Mouse (Mus musculus): ENCODE measurements around the gene Trio.
A peak's percentile ranks its signal among the peaks of the same experiment; 100 is the strongest.

The Trio gene

DNA sequence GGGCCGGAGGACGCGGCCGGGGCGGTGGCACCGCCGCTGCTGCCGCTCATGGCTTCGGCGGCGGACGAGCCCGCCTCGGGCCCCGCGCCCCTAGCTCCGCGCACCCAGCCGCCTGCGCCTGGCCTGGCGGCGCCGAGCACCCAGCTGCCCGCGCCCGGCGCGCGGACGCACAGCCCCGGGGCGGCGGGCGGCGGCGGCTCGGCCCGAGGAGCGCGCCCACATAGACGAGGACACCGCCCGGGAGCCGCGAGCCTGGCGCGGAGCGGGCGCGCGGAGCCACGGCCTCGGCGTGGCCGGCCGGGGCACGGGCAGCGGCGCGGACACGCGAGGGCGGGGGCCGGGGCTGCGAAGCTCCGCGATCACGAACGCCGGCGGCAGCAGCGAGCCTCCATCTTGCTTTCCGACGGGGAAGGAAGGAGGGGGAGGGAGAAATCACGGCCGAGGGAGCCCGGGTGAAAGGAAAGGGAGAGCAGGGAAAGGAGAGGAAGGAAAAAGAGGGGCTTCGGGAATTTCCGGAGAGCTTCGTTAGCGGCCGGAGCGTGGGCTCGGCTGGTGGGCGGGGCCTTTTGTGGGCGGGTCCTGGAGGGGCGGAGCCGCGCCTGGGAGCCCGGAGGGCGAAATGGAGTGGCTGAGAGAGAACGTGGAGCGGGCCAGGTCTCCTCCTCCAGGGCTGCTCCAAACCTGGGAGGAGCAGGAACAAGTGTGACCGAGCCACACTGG is at the start of gene Trio:
Gene Trio (minus strand): TSS at position 402 of the 720 bp plus-strand sequence.
- peak; percentile 96 for DNase-seq (ENCODE audit: low read depth, low spot score)

DNA sequence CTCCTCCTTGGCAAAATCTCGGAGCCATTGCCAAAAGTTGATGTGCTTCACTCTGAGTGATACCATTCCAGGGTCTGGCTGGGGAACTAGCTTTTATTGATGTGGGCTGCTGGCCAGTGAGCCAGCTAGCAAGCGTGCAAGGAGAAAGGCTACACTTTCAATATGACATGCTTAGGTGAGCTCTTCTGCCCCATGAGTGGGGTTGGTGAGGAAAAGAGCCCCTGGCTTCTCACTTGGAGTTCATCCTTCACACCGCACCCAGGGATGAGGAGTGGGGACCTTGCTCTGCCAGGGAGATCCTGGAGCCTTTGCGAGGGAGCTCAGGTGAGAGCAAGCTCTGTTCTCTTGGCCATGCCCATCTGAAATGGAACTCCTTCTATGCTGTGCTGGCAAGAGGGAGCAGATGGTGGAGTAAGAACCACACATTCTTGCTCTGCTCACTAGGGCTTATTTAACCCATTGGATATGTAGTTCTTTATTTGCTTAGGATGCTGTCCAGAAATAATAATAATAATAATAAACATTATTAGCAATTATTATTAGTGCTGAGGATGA is 48.8 kb upstream of the Trio start:
- no peak for DNase-seq (ENCODE audit: low read depth, low spot score)

DNA sequence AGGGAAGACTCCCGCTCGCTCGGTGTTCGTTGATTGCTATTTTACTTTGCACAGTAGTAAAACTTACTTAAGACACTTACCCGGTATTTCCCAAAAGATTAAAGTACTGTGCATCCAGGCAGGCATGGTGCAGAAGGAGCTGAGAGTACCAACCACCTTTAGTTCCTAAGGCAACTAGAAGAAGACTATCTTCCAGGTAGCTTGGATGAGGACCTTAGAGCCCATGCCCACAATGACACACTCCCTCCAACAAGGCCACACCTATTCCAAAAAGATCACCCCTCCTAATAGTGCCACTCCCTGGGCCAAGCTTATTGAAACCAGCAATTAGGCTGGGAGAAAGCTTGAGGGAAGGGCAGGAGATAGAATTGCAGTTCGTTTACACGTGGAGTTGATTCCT is 46.0 kb upstream of the Trio start:
- no peak for DNase-seq (ENCODE audit: low read depth, low spot score)

DNA sequence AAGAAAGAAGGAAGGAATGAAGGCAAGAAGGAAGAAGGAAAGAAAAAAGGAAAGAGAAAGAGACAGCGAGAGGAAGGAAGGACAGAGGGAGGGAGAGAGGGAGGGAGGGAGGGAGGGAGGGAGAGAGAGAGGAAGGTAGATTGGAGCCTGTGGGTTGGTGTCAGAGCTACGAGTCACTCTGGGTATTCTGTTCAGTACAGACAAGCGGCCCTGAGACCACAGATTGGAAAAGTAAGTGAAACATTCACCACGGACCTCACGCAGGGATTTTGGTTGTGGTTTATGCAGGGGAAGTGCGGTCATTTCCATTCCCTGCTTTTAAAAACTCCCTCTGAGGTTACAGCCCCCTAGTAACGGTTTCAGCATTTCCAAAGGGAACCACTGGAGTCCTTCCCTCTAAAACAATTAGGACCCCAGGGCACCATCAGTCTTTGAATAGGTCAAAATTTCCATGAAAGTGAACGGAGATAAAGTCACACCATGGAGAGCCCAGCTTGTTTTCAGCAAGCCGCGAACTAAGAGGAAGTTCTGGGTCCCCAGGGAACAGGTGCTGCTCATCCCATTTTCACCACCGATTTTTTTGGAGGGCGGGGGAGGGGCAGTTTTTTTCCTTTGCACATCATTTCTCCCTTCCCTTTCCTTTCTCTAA is 45.2 kb upstream of the Trio start:
- peak; percentile 18 for DNase-seq (ENCODE audit: low read depth, low spot score)

DNA sequence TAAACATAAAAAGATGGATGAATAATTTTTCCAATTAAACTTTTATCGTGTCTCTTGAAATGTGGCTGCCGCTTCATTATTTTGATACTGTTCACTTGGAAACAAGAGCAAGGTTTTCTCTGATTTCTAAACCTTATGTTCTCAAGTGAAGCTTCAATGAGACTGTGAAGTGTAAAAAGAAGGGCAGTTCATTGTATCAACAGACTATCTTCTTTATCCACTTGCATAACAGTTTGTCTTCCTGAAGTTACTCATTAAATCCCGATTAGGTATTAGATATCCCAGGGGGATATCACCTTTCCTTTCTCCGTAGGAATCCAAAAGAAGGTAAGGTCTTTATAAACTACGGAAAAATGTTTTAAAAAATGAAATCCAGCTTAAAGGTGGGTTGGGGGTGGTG is 44.6 kb upstream of the Trio start:
- DNase-seq (ENCODE audit: low read depth, low spot score), result no peak

DNA sequence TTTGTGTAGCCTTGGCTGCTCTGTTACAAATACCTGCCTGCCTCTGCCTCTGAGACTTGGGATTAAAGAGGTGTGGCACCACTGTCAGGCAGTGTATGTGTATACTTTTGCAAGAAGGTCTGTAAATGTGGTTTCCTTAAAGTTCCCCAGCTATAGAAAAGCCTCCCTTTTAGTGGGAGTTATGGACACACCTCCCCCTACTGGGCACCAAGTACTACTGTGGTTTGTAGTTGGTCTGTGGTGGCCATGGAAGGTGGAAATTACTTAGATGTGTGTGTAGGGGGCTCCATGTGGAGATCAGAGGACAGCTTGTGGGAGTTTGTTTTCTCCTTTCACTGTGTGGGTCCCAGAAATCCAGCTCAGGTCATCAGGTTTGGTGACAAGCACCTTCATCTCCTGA is 41.7 kb upstream of the Trio start:
- DNase-seq (ENCODE audit: low read depth, low spot score), result peak; percentile 41

DNA sequence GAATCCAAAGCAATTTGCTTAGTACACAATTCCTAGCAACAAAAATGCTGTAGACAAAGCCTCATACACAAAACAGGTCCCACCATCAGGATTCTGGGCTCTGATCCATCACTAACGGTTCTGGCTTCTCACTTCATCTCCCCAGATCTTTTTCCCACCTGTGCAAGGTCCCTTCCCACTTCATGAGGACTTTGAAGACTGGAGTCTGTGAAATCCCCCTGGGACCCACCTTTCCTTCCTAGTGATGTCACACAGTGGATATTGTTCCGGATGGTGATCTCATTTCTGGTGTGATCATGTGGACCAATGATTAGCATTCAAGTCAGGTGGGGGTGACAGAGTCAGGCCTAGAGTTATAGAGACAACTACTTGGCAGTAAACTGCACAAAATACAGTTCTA is 40.8 kb upstream of the Trio start:
- no peak for DNase-seq (ENCODE audit: low read depth, low spot score)

DNA sequence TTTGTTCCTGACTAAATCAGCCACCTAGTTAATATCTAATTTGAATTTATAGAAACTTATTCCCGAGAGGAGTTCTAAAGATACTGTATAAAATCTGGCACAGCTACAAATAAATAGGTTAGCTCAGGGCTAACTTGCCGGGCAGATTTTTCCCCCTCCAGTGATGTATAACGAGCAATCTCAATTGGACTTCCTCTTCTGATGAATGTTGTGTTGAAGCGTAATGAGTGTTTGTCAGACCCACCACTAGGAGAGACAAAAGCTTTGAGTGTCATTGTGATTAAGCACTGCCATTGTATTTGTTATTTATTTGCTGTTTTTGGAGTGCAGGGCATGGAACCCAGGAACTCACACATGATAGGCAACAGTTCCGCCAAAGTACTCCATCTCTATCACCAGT is 39.9 kb upstream of the Trio start:
- DNase-seq (ENCODE audit: low read depth, low spot score), result no peak

DNA sequence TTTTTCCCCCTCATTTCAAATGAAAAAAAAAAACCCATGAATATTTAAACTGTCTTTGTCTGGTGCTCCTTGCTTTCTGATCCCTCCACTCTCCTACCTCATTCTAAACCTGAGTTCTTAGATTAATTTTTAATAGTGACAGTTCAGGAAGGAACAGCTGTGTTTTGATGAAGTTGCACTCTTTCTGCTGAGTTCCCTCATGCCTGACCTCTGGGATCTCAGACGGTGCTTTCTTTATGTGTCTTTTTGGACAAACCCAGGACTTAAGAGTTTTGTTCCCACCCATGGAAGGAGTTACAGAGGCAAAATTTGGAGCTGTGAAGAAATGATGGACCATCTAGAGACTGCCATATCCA is 39.1 kb upstream of the Trio start:
- no peak for DNase-seq (ENCODE audit: low read depth, low spot score)

DNA sequence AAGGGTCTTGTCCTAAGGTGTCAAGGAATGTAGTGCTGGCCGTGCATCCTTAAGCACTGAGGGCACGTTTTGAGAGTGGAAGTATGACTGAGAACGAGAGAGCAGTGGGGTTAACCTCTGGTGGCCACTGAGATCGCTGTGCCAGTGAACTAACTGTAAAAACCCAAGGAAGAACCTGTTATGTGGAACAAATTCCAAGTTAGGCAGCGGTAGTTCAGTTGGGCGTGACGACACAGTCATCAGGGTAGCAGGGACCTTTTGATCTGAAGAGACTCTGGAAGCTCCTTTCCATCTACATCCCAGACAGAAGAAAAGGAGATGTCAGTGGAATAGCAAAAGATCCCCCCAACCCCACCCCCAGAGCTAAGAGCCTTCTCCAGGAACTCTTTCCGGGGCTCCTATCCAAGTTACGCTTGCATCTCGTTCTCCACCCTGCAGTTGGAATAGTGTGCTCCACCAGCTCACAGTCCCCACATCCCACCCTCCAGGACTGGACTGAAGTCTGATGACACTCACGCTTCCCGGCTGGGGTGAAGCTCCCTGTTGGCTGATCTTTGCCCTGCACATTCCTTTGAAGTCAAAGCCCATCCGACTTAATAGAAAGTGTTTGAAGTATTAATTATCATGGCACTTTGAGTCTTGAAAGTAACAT is 38.6 kb upstream of the Trio start:
- no peak for DNase-seq (ENCODE audit: low read depth, low spot score)

DNA sequence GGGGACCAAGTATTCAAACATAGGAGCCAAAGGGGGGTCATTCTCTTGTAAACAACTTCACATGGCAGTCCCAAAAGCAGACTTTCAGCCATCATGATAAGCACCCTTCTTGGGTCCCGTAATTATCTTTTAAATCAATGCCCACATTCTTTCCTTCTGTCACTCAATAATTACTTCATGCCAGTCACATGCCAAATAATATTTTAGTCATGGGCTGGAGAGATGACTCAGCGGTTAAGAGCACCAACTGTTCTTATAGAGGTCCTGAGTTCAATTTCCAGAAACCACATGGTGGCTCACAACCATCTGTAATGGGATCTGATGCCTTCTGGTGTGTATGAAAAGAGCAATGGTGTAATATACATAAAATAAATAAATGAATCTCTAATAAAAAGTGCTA is 37.8 kb upstream of the Trio start:
- peak; percentile 13 for DNase-seq (ENCODE audit: low read depth, low spot score)

DNA sequence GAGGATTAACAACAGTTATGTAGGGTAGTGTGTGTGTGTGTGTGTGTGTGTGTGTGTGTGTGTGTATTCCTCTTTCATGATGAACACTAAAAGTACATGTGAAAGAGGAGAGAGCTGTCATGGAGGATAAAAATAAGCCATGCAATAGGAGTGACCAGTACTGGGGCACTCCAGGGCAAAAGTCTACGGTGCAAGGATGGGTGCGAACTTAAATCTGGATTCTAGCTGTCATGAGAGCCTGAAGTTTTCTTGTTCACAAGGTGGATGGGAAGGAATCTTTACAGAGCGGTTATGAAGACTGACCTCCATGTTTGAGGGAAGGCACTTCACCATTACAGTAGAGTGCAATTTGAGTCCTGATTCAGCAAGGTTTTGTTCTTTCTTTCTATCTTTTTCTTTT is 36.4 kb upstream of the Trio start:
- DNase-seq (ENCODE audit: low read depth, low spot score), result no peak

DNA sequence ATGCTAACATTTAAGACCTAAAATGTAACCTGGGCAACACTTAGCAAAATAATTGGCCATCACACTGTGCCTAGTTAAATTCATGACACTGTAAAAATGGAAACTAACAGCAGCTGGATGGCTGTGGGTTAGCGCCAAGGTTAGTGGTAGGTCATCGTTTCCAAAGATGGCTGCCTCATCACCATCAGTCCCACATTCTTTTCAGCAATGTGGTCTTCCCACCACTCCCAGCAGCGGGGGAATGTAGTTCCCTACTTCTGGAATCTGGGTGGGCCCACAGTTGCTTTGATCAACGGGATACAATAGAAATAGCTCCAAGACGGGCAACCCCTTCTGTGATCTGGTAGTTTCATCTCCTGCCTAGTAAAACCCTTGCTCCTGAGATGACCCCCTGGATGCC is 35.3 kb upstream of the Trio start:
- DNase-seq (ENCODE audit: low read depth, low spot score), result no peak

DNA sequence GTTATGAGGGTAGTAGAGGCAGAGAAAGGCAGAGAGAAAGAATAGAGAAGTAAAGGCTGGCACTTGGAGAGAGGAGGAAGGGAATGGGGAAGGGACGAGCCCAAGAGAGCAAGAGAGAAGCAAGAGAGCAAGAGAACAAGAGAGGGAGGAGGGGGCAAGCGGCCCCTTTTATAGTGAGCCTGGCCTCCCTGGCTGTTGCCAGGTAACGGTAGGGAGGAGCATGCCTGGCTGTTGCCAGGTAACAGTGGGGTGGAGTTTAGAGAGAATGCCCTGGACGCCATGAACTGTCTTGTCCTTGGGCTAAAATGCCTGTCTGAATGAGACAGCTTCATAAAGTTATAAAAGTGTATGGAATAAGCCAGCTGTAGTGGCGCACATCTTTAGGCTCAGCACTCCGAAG is 34.8 kb upstream of the Trio start:
- DNase-seq (ENCODE audit: low read depth, low spot score), result no peak

DNA sequence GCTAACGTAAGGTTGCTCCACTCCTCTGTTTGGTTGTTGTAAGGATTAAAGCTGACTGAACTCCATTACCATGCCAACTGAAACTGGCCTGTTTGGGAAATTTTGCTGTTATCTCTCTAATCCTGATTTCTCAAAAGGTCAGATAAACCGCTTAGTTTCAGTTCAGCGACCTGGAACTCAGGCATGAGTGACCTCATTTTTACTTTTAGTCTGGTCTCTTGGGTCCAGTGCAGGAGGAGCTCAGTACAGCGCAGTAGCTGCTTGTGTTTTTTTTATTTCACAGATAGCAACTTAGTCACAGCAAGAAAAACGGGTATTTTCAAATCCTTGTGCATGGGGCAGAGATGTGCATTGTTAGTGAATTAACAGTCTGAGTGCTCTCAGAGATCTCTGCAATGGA is 31.9 kb upstream of the Trio start:
- DNase-seq (ENCODE audit: low read depth, low spot score), result no peak

DNA sequence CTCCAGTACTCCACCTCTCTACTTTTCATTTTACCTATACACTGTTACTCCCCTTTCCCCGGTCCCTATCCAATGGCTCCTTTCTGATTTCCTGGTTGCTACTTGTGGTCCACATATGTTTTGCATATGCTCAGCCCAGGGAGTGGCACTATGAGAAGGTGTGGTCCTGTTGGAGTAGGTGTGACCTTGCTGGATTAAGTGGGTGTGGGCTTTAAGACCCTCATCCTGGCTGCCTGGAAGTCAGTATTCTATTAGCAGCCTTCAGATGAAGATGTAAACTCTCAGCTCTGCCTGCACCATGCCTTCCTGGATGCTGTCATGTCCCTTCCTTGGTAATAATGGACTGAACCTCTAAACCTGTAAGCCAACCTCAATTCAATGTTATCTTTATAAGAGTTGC is 29.1 kb upstream of the Trio start:
- no peak for DNase-seq (ENCODE audit: low read depth, low spot score)

DNA sequence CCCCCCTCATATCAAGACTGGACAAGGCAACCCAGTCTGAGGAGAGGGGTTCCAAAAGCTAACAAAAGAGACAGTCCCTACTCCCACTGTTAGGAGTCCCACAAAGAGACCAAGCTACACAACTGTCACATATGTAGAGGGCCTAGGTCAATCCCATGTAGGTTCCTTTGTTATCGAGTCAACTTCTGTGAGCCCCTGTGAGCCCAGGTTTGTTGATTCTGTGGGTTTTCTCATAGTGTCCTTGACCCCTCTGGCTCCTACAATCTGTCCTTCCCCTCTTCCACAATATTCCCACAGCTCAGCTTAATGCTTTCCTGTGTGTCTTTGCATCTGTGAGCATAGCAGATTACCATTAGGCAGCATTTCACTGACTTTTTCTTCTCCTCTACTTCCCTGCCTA is 28.5 kb upstream of the Trio start:
- DNase-seq (ENCODE audit: low read depth, low spot score), result no peak

DNA sequence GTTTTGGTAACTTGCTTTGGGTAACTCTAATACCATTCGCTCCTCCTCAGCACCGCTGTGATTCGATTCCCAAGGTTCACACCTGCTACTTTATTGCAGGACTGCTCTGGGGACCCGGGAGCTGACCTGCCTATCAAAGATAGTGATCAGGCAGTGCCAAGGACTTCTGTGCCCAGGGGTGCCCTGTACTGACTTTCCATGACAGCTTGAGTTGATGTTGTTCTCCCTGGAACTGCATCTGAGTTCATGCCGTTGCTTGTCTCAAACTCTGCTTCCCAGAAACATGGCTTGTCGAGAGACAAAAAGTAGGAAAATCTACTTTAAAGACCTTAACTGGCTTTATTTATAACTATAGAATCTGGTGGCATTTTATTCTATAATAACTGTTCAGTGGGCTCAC is 27.6 kb upstream of the Trio start:
- no peak for DNase-seq (ENCODE audit: low read depth, low spot score)

DNA sequence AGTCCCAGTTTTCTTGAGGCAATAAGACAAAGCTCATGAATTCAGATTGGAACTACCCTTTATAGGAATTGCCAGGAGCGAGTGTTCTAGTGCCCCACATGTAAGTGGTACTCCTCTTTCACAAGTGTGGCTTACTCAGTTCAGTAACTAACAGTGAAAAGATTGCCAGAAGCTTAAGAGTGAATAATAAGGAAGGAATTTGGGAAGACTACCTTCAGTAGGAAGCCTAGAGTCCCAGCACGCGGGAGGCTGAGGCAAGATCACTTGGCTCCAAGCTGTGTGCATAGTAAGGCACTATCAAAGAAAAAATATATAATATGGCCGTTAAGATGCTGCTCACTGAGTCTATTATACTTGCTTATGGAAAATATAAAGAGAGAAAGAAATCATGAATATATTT is 26.2 kb upstream of the Trio start:
- peak; percentile 8 for DNase-seq (ENCODE audit: low read depth, low spot score)

DNA sequence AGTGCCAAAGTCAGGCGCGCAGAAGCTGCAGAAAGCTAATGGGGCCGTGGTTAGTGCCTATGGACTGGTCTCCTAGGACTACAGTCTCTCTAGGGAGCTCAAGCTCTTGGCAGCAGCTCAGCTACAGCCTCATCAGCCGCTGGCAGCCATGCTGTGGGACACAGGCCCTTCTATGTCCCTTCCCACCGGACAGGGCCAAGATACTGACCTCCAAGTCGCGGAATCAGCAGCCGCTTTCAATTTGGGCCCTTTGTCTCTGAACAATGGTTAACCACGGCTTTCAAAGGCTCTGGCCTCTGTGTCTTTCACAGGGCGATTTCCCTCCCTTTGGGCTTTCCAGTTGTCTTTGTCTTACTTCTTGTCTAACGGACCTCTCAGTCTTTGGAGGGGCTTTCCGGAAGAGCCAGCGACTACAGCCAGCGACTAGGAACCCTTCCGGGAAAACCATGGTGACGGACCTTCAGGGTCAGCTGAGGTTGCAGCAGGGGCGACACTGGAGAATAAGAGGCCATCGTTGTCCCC is 25.5 kb upstream of the Trio start:
- DNase-seq (ENCODE audit: low read depth, low spot score), result no peak

DNA sequence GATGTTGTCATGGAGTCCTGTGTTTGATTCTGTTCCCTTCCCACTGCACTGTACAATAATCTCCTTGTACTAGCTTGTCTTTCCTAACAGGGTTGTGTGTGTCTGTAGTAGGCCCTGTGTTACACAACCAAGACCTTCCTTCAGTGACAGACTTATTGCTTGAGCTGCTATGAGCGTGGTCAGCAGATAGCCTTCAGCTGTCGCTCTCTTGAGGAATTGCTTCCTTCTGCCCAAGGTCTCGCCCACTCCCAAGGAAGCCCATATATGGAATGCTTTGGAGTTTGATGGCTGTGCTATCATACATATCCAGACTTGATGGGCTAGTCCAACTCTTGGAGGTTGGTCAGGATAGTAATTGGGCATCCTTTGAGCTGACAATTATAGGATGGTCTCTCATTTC is 22.1 kb upstream of the Trio start:
- DNase-seq (ENCODE audit: low read depth, low spot score), result no peak

DNA sequence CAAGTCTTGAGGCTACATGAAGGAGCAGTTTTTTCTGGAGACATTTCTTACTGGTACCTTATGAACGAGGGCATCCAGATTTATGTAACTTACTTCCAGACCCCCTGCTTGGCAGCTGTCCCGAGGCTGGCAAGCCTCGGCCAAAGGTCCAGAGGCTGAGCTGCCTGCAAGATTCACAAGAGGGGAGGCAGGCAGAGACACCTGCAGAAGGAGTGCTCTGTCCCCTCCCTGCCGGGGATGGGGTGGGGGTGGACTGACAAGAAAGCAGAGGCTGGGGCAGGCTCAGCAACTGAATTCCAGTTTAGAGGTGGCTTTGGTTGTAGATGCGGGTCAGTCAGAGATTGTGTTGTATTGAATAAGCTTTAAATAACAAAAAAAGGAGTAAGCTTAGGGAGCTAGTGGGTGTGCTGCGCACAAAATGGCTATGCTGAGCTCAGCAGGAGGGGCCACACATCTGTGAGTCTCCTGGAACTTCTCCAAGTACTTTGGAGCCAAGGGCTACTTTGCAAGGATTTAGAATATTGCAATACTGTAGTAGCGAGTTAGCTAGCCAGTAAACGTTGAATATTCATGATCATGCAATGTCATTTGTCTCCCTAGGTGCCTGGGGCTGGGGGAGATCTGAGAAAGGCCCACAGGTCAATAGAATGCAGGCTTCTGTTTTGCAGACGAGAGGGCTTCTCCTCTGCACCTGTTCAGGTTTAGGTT is 15.7 kb upstream of the Trio start:
- DNase-seq (ENCODE audit: low read depth, low spot score), result no peak

Data from 3T3-L1 (cell line).